Mouse (Mus musculus) C2C12 (cell line): ENCODE data around the gene Olfr279. TPM values are rescaled to one million over a fixed set of nuclear protein-coding genes. Genes with fewer than 3 reads are reported as not detected.
A peak's percentile ranks its signal among the peaks of the same experiment; 100 is the strongest.

Experiments
- H3K27me3 ChIP-seq: one replicate; pipeline ENCODE4 v1.6.1; 2011; ENCODE audit not compliant: control insufficient read depth, insufficient read depth, insufficient read length
- H3K36me3 ChIP-seq: one replicate; pipeline ENCODE4 v1.6.1; 2011; ENCODE audit not compliant: control insufficient read depth, insufficient read depth
- H3K4me3 ChIP-seq: one replicate; pipeline ENCODE4 v1.5.1; 2011; ENCODE audit warnings: mild to moderate bottlenecking, control low read depth; ENCODE audit not compliant: poor library complexity, insufficient read depth, severe bottlenecking
- H3K79me2 ChIP-seq: one replicate; pipeline ENCODE4 v1.6.1; 2011; ENCODE audit not compliant: control insufficient read depth, insufficient read depth
- H3K79me3 ChIP-seq: one replicate; pipeline ENCODE4 v1.6.1; 2011; ENCODE audit warnings: low read depth, control low read depth
- H3ac ChIP-seq: one replicate; pipeline ENCODE3; 2011; ENCODE audit warnings: low read depth; ENCODE audit not compliant: control insufficient read depth, insufficient read length
- CEBPB ChIP-seq: IDR thresholded peaks from one replicate; pipeline ENCODE4 v1.6.1; 2011; ENCODE audit warnings: low read depth, mild to moderate bottlenecking, control low read depth, moderate library complexity
- CTCF ChIP-seq: IDR thresholded peaks from one replicate; pipeline ENCODE4 v1.5.1; 2011; ENCODE audit not compliant: control insufficient read depth, insufficient read depth, insufficient read length
- FOSL1 ChIP-seq: IDR thresholded peaks from one replicate; pipeline ENCODE4 v1.8.0; 2011; ENCODE audit warnings: mild to moderate bottlenecking, low read length; ENCODE audit not compliant: poor library complexity, insufficient read depth, severe bottlenecking
- MAX ChIP-seq: IDR thresholded peaks from one replicate; pipeline ENCODE4 v1.6.1; 2011; ENCODE audit warnings: mild to moderate bottlenecking, control low read depth
- MYOD1 ChIP-seq: IDR thresholded peaks from one replicate; pipeline ENCODE4 v1.6.1; 2011; ENCODE audit warnings: low read depth; ENCODE audit not compliant: control insufficient read depth, insufficient read length
- MYOG ChIP-seq: IDR thresholded peaks from one replicate; pipeline ENCODE4 v1.6.1; 2011; ENCODE audit not compliant: control insufficient read depth, insufficient read length; ENCODE audit errors: extremely low read depth
- USF1 ChIP-seq: IDR thresholded peaks from one replicate; pipeline ENCODE4 v1.6.1; 2011; ENCODE audit warnings: low read depth, mild to moderate bottlenecking, control low read depth, moderate library complexity
- polyA plus RNA-seq: library from polyadenylated mRNA; unstranded; fragments of >200 nt; fragmentation: generic; extraction: Trizol; gene quantifications from one replicate; pipeline ENCODE4 v1.2.1, GENCODE M21; 2012; ENCODE audit warnings: missing spikeins

Olfr279 gene
- polyA plus RNA-seq, 1 experiment = not detected

- Histone ChIP-seq H3K36me3 (peaks cover 53% of the 10 kb centered on the region), H3K79me2 (peaks cover 58% of the 10 kb centered on the region), H3K27me3 (no peaks in the 10 kb centered on the region), H3K79me3 (peaks cover 44% of the 10 kb centered on the region), H3ac (peak within 1 kb of the TSS; percentile 98), H3K4me3 (peak within 1 kb of the TSS; percentile 53)
- TF ChIP-seq MAX (peak; percentile 75), MYOD1 (peak; percentile 15), USF1 (no peak)
Measured at GRCm38 (mm10) chr15:98533881-98534627, 41.9 kb downstream of the Olfr279 start, which contains the start of gene Kansl2. Gene Kansl2, minus strand, starts transcription at chr15:98534264.

GRCm38 (mm10) chr15:98535921-98536320 lies 43.7 kb downstream of the Olfr279 start:
- Histone ChIP-seq H3K4me3 (no peak overlapping the region), H3K36me3 (peaks cover 53% of the 10 kb centered on the region), H3K79me3 (peaks cover 42% of the 10 kb centered on the region), H3K79me2 (peaks cover 58% of the 10 kb centered on the region), H3K27me3 (no peaks in the 10 kb centered on the region), H3ac (no peak overlapping the region)
- TF ChIP-seq FOSL1 = no peak
- TF ChIP-seq CTCF = no peak
- TF ChIP-seq MYOD1 = no peak
- no peak for TF ChIP-seq CEBPB
- no peak for TF ChIP-seq MYOG
- TF ChIP-seq MAX = no peak
- no peak for TF ChIP-seq USF1

- H3ac ChIP-seq = no peak overlapping the region
- H3K36me3 ChIP-seq = peaks cover 51% of the 10 kb centered on the region
- peaks cover 58% of the 10 kb centered on the region for H3K79me2 ChIP-seq
- H3K4me3 ChIP-seq = no peak overlapping the region
- H3K27me3 ChIP-seq = no peaks in the 10 kb centered on the region
- peak; percentile 70 for TF ChIP-seq MYOD1
- no peak for TF ChIP-seq CEBPB
- H3K79me3 ChIP-seq = peaks cover 37% of the 10 kb centered on the region
Measured at GRCm38 (mm10) chr15:98536828-98537510, 44.8 kb downstream of the Olfr279 start.

- peaks cover 51% of the 10 kb centered on the region for H3K36me3 ChIP-seq
- peaks cover 31% of the 10 kb centered on the region for H3K79me3 ChIP-seq
- no peak for TF ChIP-seq FOSL1
- peak; percentile 72 for TF ChIP-seq USF1
- no peak overlapping the region for H3ac ChIP-seq
- H3K27me3 ChIP-seq = no peaks in the 10 kb centered on the region
- H3K4me3 ChIP-seq = no peak overlapping the region
- H3K79me2 ChIP-seq = peaks cover 57% of the 10 kb centered on the region
Measured at GRCm38 (mm10) chr15:98537923-98538322, 45.7 kb downstream of the Olfr279 start.

GRCm38 (mm10) chr15:98541064-98541463 lies 48.9 kb downstream of the Olfr279 start:
- H3K79me3 ChIP-seq = peaks cover 36% of the 10 kb centered on the region
- no peak overlapping the region for H3ac ChIP-seq
- H3K4me3 ChIP-seq = no peak overlapping the region
- H3K79me2 ChIP-seq = peaks cover 72% of the 10 kb centered on the region
- no peaks in the 10 kb centered on the region for H3K27me3 ChIP-seq
- TF ChIP-seq CEBPB = peak; percentile 98
- no peak for TF ChIP-seq USF1
- H3K36me3 ChIP-seq = peaks cover 79% of the 10 kb centered on the region

GRCm38 (mm10) chr15:98543341-98543740 lies 51.1 kb downstream of the Olfr279 start:
- H3K36me3 ChIP-seq = peaks cover 96% of the 10 kb centered on the region

More at GRCm38 (mm10) chr15:98543341-98543740, 51.1 kb downstream of the Olfr279 start:
- no peaks in the 10 kb centered on the region for H3K27me3 ChIP-seq
- TF ChIP-seq CTCF (no peak), MYOG (no peak), MYOD1 (no peak), MAX (no peak), USF1 (no peak), CEBPB (no peak), FOSL1 (no peak)
- peaks cover 81% of the 10 kb centered on the region for H3K79me2 ChIP-seq
- H3K4me3 ChIP-seq = no peak overlapping the region
- H3ac ChIP-seq = no peak overlapping the region
- H3K79me3 ChIP-seq = peaks cover 38% of the 10 kb centered on the region
